Mouse (Mus musculus): ENCODE measurements at regions not wholly inside any gene's neighbourhood (a gene's known extent, or its start where the extent isn't known, plus 50 kb on each side); places are given as distances from the start of the nearest gene placed in this dataset.
A peak's percentile ranks its signal among the peaks of the same experiment; 100 is the strongest.

DNA sequence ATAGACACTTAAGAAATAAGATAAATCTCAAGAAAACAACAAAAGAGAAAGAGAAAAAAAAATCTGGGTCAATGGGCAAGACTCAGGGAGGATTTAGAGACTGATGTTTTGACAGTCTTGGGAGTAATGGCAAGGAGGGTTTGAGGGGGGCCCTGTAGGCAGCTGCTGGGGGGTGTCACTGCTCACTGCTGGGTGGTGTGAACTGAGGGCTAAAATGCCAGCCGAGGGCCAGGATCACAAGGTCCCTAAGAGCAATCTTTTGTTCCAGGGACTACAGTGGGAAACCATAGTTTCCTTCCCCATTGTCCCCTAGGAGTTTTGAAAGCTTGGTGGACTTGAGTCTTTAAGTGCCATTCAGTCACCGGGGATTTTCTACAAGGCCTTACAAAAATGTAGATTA is 304.8 kb downstream of the Klf5 start:
- Histone ChIP-seq H3K27me3 (no peaks in the 10 kb centered on the region), H3K4me1 (replicated peaks) (no peaks in the 10 kb centered on the region), H3K4me2 (no peak overlapping the region), H3K27ac (no peak overlapping the region), H3K9ac (no peak overlapping the region), H3K4me3 (no peak overlapping the region), H3K9me3 (no peaks in the 10 kb centered on the region), H3K36me3 (no peaks in the 10 kb centered on the region)
- WGBS: 53% methylated on average over 2 of the region's 2 CpGs
- no peak for ATAC-seq (ENCODE audit: low FRiP score)

DNA sequence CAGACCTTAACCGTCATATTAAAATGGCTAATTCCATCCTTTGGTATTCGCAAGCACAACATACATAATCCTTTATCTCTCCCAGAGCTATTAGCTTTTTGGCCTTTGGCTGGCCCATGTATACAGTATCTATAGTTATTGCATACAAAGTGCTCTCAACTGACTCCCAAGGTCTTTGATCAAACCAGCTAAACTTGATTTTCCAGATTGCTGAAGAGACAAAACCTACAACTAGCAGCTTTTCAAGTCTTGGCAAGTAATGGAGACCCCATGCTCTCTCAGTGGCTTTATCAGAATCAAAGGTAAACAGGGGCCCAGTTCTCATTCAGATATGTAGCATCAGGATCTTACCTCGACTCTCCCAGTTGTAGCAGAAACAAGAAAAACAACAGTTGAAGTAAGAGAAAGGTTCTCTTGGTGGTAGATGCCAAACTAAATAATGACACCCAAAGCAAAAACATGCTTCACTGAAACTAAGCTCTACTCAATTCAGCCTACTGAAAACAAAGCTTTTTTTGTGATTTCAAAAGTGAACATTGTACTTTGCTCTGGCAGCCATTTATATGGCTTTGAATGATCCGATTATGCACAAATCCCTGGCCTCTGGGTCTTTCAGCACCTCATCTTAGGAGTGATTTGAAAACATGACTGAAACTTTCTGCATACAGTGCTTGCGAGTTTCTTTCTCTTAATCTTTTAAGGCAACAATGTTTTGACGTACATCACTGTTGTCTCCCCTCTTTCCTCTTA is 307.0 kb downstream of the Klf5 start:
- Histone ChIP-seq H3K27me3 (no peaks in the 10 kb centered on the region), H3K36me3 (no peaks in the 10 kb centered on the region), H3K27ac (no peak overlapping the region), H3K4me2 (no peak overlapping the region), H3K4me1 (replicated peaks) (no peaks in the 10 kb centered on the region), H3K9ac (no peak overlapping the region), H3K9me3 (no peaks in the 10 kb centered on the region), H3K4me3 (no peak overlapping the region)
- ATAC-seq (ENCODE audit: low FRiP score): no peak
- WGBS: 77% methylated on average over 6 of the region's 6 CpGs

GRCm38 (mm10) chr14:99609003-99609402 is 310.5 kb downstream of the Klf5 start:
- H3K36me3 ChIP-seq: no peaks in the 10 kb centered on the region
- no peaks in the 10 kb centered on the region for H3K27me3 ChIP-seq
- H3K27ac ChIP-seq: no peak overlapping the region
- 96% methylated on average over 2 of the region's 2 CpGs for WGBS
- no peak overlapping the region for H3K9ac ChIP-seq
- no peak for ATAC-seq (ENCODE audit: low FRiP score)
- H3K4me1 ChIP-seq (replicated peaks): no peaks in the 10 kb centered on the region
- H3K4me3 ChIP-seq: no peak overlapping the region
- no peak overlapping the region for H3K4me2 ChIP-seq
- H3K9me3 ChIP-seq: no peaks in the 10 kb centered on the region

DNA sequence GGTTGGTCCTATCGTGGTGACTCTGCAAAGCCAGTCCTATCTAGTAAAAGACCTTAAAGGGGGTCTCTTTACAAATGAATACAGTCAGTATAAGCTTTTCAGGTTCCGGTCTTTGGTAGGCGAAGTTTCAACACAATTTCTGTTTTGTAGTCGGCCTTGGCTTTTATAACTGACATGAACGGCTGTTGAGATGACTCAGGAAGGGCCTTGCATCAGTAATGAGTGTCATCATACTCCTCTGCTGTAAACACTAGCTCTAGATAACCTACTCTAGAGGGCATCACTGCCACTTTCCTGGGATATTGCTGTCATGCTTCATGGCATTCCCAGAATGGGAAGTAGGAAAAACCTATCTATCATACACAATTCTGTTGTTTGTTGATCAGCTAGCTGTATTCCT is 312.9 kb downstream of the Klf5 start:
- H3K27me3 ChIP-seq: no peaks in the 10 kb centered on the region
- H3K4me1 ChIP-seq (replicated peaks): no peaks in the 10 kb centered on the region
- no peak overlapping the region for H3K9ac ChIP-seq
- no peak for ATAC-seq (ENCODE audit: low FRiP score)
- H3K27ac ChIP-seq: no peak overlapping the region
- H3K36me3 ChIP-seq: no peaks in the 10 kb centered on the region
- no peak overlapping the region for H3K4me3 ChIP-seq
- WGBS: 91% methylated on average over 5 of the region's 5 CpGs
- no peaks in the 10 kb centered on the region for H3K9me3 ChIP-seq
- no peak overlapping the region for H3K4me2 ChIP-seq

DNA sequence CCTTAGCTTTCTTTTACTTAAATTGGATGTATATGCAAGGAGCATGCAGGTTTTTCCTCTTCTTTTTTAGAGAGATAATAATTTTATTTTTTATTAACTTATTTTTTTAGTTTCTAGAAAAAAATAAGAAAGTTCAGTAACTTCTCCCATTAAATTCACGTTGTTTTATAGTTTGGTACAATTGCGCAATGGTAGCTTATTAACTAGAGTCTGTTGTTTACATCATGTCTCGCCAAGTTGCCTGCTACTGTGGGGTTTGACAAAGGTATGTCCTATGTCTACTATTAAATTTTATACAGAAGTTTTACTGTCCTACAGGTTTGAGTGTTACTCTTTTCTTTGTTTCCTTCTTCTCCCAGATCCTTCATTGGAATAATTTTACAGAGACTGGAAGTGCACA is 313.6 kb downstream of the Klf5 start:
- Histone ChIP-seq H3K4me1 (replicated peaks) (peaks cover 5% of the 10 kb centered on the region; the same call in 1 of the 2 replicates), H3K9me3 (no peaks in the 10 kb centered on the region), H3K27me3 (no peaks in the 10 kb centered on the region), H3K4me2 (no peak overlapping the region), H3K27ac (no peak overlapping the region), H3K4me3 (no peak overlapping the region), H3K36me3 (no peaks in the 10 kb centered on the region), H3K9ac (no peak overlapping the region)
- WGBS: 91% methylated on average over 3 of the region's 3 CpGs
- no peak for ATAC-seq (ENCODE audit: low FRiP score)

DNA sequence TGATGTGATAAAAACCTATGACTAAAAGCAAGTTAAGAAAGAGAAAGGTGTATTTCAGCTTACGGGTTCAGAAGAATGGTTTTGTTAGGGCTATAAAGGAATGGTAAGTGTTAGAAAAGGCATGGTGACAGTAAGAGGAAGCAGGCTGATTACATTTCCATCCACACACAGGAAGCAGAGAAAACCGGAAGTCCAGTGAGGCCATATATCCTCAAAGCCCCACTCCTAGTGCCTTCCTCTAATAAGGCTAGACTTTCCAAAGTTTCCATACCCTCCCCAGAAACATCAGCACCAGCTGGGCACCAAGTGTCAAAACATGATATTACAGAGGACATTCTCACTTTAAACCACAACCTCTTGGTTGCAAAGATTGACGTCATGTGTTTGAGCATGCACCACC is 316.3 kb downstream of the Klf5 start:
- 91% methylated on average over 3 of the region's 3 CpGs for WGBS
- ATAC-seq (ENCODE audit: low FRiP score): no peak

DNA sequence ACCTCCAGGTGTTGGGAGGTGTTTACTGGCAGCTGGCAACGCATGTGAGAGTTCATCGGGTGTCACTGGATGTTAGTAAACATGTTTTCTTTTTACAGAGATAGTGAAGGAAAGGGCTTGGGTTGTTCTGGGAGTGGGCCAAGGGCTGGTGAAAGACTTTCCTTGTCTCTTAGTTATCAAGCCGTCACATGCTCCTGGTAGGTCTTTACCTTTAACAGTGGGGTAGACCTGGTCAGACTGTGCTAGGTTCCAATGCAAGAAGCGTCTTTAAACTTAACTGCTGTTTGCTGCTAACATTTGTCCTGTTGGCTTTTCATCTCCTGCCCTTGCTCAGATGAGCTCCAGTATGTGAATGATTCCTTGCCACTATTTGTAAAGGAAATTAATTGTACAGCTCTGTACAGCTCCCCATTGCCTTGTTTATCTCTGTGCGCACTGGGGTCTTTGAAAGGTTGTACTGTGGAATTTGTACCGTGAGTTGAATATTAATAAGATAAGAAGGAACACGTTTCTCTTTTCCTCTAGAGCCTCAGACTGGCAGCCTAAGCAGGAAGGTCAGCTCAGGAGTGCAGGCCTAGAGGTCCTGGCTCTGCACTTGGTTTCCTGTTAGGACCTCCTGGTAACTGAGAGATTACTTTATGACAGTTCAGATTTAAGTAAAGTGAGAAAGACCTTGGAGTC is 318.3 kb downstream of the Klf5 start:
- WGBS: 52% methylated on average over 7 of the region's 7 CpGs
- peak; percentile 54; the same call in 1 of the 2 replicates for ATAC-seq (ENCODE audit: low FRiP score)

More for the DNA sequence above, 316.3 kb downstream of the Klf5 start:
- peaks cover 6% of the 10 kb centered on the region; the same call in 1 of the 2 replicates for H3K4me1 ChIP-seq (replicated peaks)
- H3K9ac ChIP-seq: no peak overlapping the region
- H3K9me3 ChIP-seq: no peaks in the 10 kb centered on the region
- no peak overlapping the region for H3K27ac ChIP-seq
- H3K27me3 ChIP-seq: no peaks in the 10 kb centered on the region
- H3K36me3 ChIP-seq: no peaks in the 10 kb centered on the region
- no peak overlapping the region for H3K4me2 ChIP-seq
- no peak overlapping the region for H3K4me3 ChIP-seq

DNA sequence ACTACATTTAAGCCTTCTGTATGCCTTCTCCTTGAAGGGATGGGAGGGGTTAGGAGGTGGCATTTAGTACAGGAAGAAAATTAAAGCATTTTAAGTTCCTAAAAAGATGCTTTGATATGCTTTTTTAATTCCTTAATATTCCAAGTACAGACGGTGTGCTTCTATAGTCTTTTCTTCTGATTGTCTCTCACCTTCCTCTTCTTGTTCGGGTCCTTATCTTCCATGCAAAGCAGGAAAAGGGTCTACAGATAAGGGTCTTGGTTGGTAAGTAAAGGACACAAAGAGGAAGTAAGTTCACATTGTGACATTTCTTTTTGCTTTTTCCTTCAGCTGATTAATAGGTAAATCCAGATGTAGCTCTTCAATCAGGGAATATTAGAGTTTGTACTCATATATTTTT is 318.9 kb downstream of the Klf5 start:
- Histone ChIP-seq H3K27ac (no peak overlapping the region), H3K27me3 (no peaks in the 10 kb centered on the region), H3K9ac (no peak overlapping the region), H3K4me2 (no peak overlapping the region), H3K4me1 (replicated peaks) (peaks cover 6% of the 10 kb centered on the region; the same call in 1 of the 2 replicates), H3K9me3 (no peaks in the 10 kb centered on the region), H3K4me3 (no peak overlapping the region), H3K36me3 (no peaks in the 10 kb centered on the region)
- 82% methylated on average over 2 of the region's 2 CpGs for WGBS
- no peak for ATAC-seq (ENCODE audit: low FRiP score)

More for the DNA sequence above, 318.3 kb downstream of the Klf5 start:
- no peak overlapping the region for H3K4me2 ChIP-seq
- no peak overlapping the region for H3K4me3 ChIP-seq
- H3K4me1 ChIP-seq (replicated peaks): peaks cover 6% of the 10 kb centered on the region; the same call in 1 of the 2 replicates
- no peak overlapping the region for H3K9ac ChIP-seq
- H3K27ac ChIP-seq: no peak overlapping the region
- H3K27me3 ChIP-seq: no peaks in the 10 kb centered on the region
- H3K9me3 ChIP-seq: no peaks in the 10 kb centered on the region
- no peaks in the 10 kb centered on the region for H3K36me3 ChIP-seq

GRCm38 (mm10) chr14:99621538-99621937 is 323.0 kb downstream of the Klf5 start:
- no peak overlapping the region for H3K4me3 ChIP-seq
- no peak overlapping the region for H3K27ac ChIP-seq
- H3K9ac ChIP-seq: no peak overlapping the region
- no peaks in the 10 kb centered on the region for H3K27me3 ChIP-seq
- peaks cover 6% of the 10 kb centered on the region; the same call in 1 of the 2 replicates for H3K4me1 ChIP-seq (replicated peaks)
- 89% methylated on average over 3 of the region's 3 CpGs for WGBS
- H3K9me3 ChIP-seq: no peaks in the 10 kb centered on the region
- no peak overlapping the region for H3K4me2 ChIP-seq
- no peaks in the 10 kb centered on the region for H3K36me3 ChIP-seq
- no peak for ATAC-seq (ENCODE audit: low FRiP score)

GRCm38 (mm10) chr14:99624380-99625327 is 326.2 kb downstream of the Klf5 start:
- 88% methylated on average over 10 of the region's 10 CpGs for WGBS

DNA sequence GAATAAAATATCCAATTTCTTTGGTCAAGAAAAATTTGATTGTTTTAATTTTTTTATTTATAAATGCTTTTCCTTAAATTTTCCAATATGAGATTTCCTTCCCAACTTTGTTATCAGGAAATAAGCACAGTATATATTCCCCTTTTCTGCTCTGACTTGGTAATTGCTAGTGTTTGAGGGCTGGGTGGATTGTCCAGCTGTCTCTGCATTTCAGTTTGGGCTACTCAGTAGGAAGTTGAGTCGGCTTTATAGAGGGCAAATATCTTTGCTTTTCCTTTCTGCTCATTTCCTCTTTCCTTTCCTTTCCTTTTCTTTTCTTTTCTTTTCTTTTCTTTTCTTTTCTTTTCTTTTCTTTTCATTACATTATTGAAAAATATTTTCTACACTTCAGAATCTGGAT is 329.1 kb downstream of the Klf5 start:
- H3K27ac ChIP-seq: no peak overlapping the region
- no peak for ATAC-seq (ENCODE audit: low FRiP score)
- H3K27me3 ChIP-seq: no peaks in the 10 kb centered on the region
- 81% methylated on average over 1 of the region's 1 CpGs for WGBS
- no peak overlapping the region for H3K4me2 ChIP-seq
- H3K9ac ChIP-seq: no peak overlapping the region
- H3K9me3 ChIP-seq: no peaks in the 10 kb centered on the region
- no peaks in the 10 kb centered on the region for H3K36me3 ChIP-seq
- H3K4me1 ChIP-seq (replicated peaks): no peaks in the 10 kb centered on the region
- no peak overlapping the region for H3K4me3 ChIP-seq

More at GRCm38 (mm10) chr14:99624380-99625327, 326.2 kb downstream of the Klf5 start:
- no peak for ATAC-seq (ENCODE audit: low FRiP score)
- no peaks in the 10 kb centered on the region for H3K27me3 ChIP-seq
- no peak overlapping the region for H3K4me3 ChIP-seq
- H3K4me1 ChIP-seq (replicated peaks): no peaks in the 10 kb centered on the region
- H3K9ac ChIP-seq: no peak overlapping the region
- no peak overlapping the region for H3K4me2 ChIP-seq
- H3K36me3 ChIP-seq: no peaks in the 10 kb centered on the region
- H3K27ac ChIP-seq: no peak overlapping the region
- no peaks in the 10 kb centered on the region for H3K9me3 ChIP-seq

DNA sequence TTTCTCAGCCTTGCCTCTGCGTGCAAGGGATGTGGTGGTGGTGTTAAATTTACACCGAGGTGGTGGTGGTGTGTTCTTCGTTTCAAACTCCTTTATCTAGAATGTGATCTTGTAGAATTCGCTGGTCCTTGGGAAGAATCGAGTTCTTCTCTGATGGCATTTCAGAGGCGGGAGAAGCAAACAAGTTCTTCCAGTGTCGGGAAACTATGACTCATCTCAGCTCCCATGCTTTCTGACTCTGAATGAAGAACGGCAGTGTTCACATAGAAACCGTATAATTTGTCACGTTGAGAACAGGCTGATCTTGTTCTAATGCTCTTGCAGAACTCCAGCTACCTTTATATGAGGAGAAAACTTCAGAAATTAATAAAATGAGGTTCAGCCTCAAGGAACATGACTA is 332.6 kb downstream of the Klf5 start:
- WGBS: 80% methylated on average over 10 of the region's 10 CpGs
- H3K4me2 ChIP-seq: no peak overlapping the region
- H3K4me3 ChIP-seq: no peak overlapping the region
- no peaks in the 10 kb centered on the region for H3K36me3 ChIP-seq
- no peak overlapping the region for H3K9ac ChIP-seq
- H3K9me3 ChIP-seq: no peaks in the 10 kb centered on the region
- ATAC-seq (ENCODE audit: low FRiP score): no peak
- no peaks in the 10 kb centered on the region for H3K4me1 ChIP-seq (replicated peaks)
- no peaks in the 10 kb centered on the region for H3K27me3 ChIP-seq
- no peak overlapping the region for H3K27ac ChIP-seq
